Mouse (Mus musculus) forebrain, embryonic 11.5 days (tissue): ENCODE results near the gene Cebpg. TPM values are rescaled to one million over a fixed set of nuclear protein-coding genes. Genes with fewer than 3 reads are reported as not detected.

Experiments used
- ATAC-seq: fragments of 200-750 bp; cut with Nextera tagmentation; replicated peaks from 2 replicates; pipeline ENCODE4 v1.8.0; 2017; ENCODE audit warnings: moderate TSS enrichment; ENCODE audit not compliant: low FRiP score
- DNase-seq: peaks from one replicate; pipeline ENCODE4 v3.0.0-alpha.2; 2017; ENCODE audit warnings: low spot score
- H3K27ac ChIP-seq: fragments of 300-500 bp; sonication (generic); 2 replicates; pipeline ENCODE4 v1.5.1; 2014; ENCODE audit warnings: low read depth, low read length
- H3K27me3 ChIP-seq: fragments of 300-500 bp; sonication (generic); 2 replicates; pipeline ENCODE4 v1.6.1; 2014; ENCODE audit warnings: mild to moderate bottlenecking, low read length, mixed read lengths; ENCODE audit not compliant: control insufficient read depth, insufficient read depth
- H3K36me3 ChIP-seq: fragments of 300-500 bp; sonication (generic); 2 replicates; pipeline ENCODE4 v1.6.1; 2014; ENCODE audit warnings: mild to moderate bottlenecking, low read length, moderate library complexity, mixed read lengths; ENCODE audit not compliant: control insufficient read depth, insufficient read depth
- H3K4me1 ChIP-seq: fragments of 300-500 bp; sonication (generic); replicated peaks from 2 replicates; pipeline ENCODE4 v1.6.1; 2014; ENCODE audit warnings: low read length, mixed read lengths; ENCODE audit not compliant: control insufficient read depth, insufficient read depth
- H3K4me2 ChIP-seq: fragments of 300-500 bp; sonication (generic); 2 replicates; pipeline ENCODE4 v1.6.1; 2014; ENCODE audit warnings: low read depth, mild to moderate bottlenecking, low read length, moderate library complexity, mixed read lengths; ENCODE audit not compliant: severe bottlenecking
- H3K4me3 ChIP-seq: fragments of 300-500 bp; sonication (generic); 2 replicates; pipeline ENCODE4 v1.5.1; 2014; ENCODE audit warnings: low read depth, low read length
- H3K9ac ChIP-seq: fragments of 300-500 bp; sonication (generic); 2 replicates; pipeline ENCODE4 v1.6.1; 2014; ENCODE audit warnings: low read length
- H3K9me3 ChIP-seq: fragments of 300-500 bp; sonication (generic); 2 replicates; pipeline ENCODE4 v1.6.1; 2016; ENCODE audit warnings: low read length, mixed read lengths; ENCODE audit not compliant: control insufficient read depth
- WGBS: fragments of 180-500 bp; shearing (Covaris S2); extraction: QIAGEN DNeasy Blood & Tissue Kit; methylation state at CpG from one replicate; pipeline ENCODE4 v1.1.7; 2014; 5-methylcytosine and 5-hydroxymethylcytosine counted together
- polyA plus RNA-seq: library from polyadenylated mRNA; unstranded; fragments of >200 nt; fragmentation: Nextera tagmentation; extraction: Ambion mirVana; gene quantifications from 2 replicates; pipeline ENCODE4 v1.2.1, GENCODE M21; 2014

Gene Cebpg
- polyA plus RNA-seq, 1 experiment from 2014 or later, result 47.5 TPM

GRCm38 (mm10) chr7:35056999-35057398 is 626 bp upstream of the Cebpg start:
- peak; percentile 7; the same call in 1 of the 2 replicates for ATAC-seq
- 29% methylated on average over 10 of the region's 10 CpGs for WGBS
- DNase-seq, result no peak

GRCm38 (mm10) chr7:35055619-35056435 is 546 bp downstream of the Cebpg start:
- peak overlapping the region; percentile 96 for H3K9ac ChIP-seq
- ATAC-seq, result peak; percentile 89
- no peaks in the 10 kb centered on the region for H3K9me3 ChIP-seq
- under 1% methylated on average over 70 of the region's 77 CpGs for WGBS
- no peaks in the 10 kb centered on the region for H3K36me3 ChIP-seq
- H3K4me2 ChIP-seq, result peak overlapping the region; percentile 77
- H3K27me3 ChIP-seq, result no peaks in the 10 kb centered on the region
- DNase-seq, result no peak
- H3K4me3 ChIP-seq, result peak overlapping the region; percentile 95
- peaks cover 7% of the 10 kb centered on the region; the same call in 1 of the 2 replicates for H3K4me1 ChIP-seq
- peak overlapping the region; percentile 66 for H3K27ac ChIP-seq

More at GRCm38 (mm10) chr7:35056999-35057398, 626 bp upstream of the Cebpg start:
- Histone ChIP-seq H3K9me3 (no peaks in the 10 kb centered on the region), H3K27me3 (no peaks in the 10 kb centered on the region), H3K9ac (peak overlapping the region; percentile 57), H3K36me3 (no peaks in the 10 kb centered on the region), H3K4me2 (peak overlapping the region; percentile 77), H3K27ac (peak overlapping the region; percentile 0; the same call in 1 of the 2 replicates), H3K4me1 (peaks cover 7% of the 10 kb centered on the region; the same call in 1 of the 2 replicates), H3K4me3 (peak overlapping the region; percentile 95)

GRCm38 (mm10) chr7:35054977-35055618 is 1.3 kb downstream of the Cebpg start:
- Histone ChIP-seq H3K36me3 (no peaks in the 10 kb centered on the region; the same call in 1 of the 2 replicates), H3K9ac (peak overlapping the region; percentile 96), H3K4me3 (peak overlapping the region; percentile 95), H3K27ac (no peak overlapping the region), H3K9me3 (no peaks in the 10 kb centered on the region), H3K4me2 (peak overlapping the region; percentile 77), H3K27me3 (no peaks in the 10 kb centered on the region), H3K4me1 (peaks cover 7% of the 10 kb centered on the region; the same call in 1 of the 2 replicates)
- ATAC-seq (no peak), DNase-seq (no peak)
- 71% methylated on average over 2 of the region's 2 CpGs for WGBS

- Histone ChIP-seq H3K36me3 (no peaks in the 10 kb centered on the region; the same call in 1 of the 2 replicates), H3K4me3 (no peak overlapping the region), H3K4me1 (peaks cover 7% of the 10 kb centered on the region; the same call in 1 of the 2 replicates), H3K9me3 (no peaks in the 10 kb centered on the region), H3K9ac (no peak overlapping the region), H3K4me2 (no peak overlapping the region), H3K27me3 (no peaks in the 10 kb centered on the region), H3K27ac (no peak overlapping the region)
- WGBS, result 86% methylated on average over 1 of the region's 1 CpGs
- ATAC-seq (no peak), DNase-seq (no peak)
Measured at GRCm38 (mm10) chr7:35054286-35054685, 2.1 kb downstream of the Cebpg start.

GRCm38 (mm10) chr7:35053161-35053560 is 3.2 kb downstream of the Cebpg start:
- ATAC-seq, result no peak
- H3K36me3 ChIP-seq, result no peaks in the 10 kb centered on the region; the same call in 1 of the 2 replicates
- H3K4me3 ChIP-seq, result no peak overlapping the region
- no peaks in the 10 kb centered on the region for H3K27me3 ChIP-seq
- H3K27ac ChIP-seq, result no peak overlapping the region
- peaks cover 7% of the 10 kb centered on the region; the same call in 1 of the 2 replicates for H3K4me1 ChIP-seq
- H3K9me3 ChIP-seq, result no peaks in the 10 kb centered on the region
- no peak for DNase-seq
- no peak overlapping the region for H3K4me2 ChIP-seq
- WGBS, result 86% methylated on average over 3 of the region's 3 CpGs
- H3K9ac ChIP-seq, result no peak overlapping the region

- H3K9me3 ChIP-seq, result no peaks in the 10 kb centered on the region
- no peak for ATAC-seq
- no peak overlapping the region for H3K9ac ChIP-seq
- no peaks in the 10 kb centered on the region; the same call in 1 of the 2 replicates for H3K36me3 ChIP-seq
- no peak for DNase-seq
- 94% methylated on average over 12 of the region's 12 CpGs for WGBS
- H3K4me1 ChIP-seq, result peaks cover 4% of the 10 kb centered on the region; the same call in 1 of the 2 replicates
- H3K4me3 ChIP-seq, result no peak overlapping the region
- H3K27me3 ChIP-seq, result no peaks in the 10 kb centered on the region
- no peak overlapping the region for H3K27ac ChIP-seq
- no peak overlapping the region for H3K4me2 ChIP-seq
Measured at GRCm38 (mm10) chr7:35050540-35050939, 5.8 kb downstream of the Cebpg start.

GRCm38 (mm10) chr7:35046091-35046490 is 10.3 kb downstream of the Cebpg start:
- Histone ChIP-seq H3K9ac (no peak overlapping the region), H3K9me3 (no peaks in the 10 kb centered on the region), H3K27me3 (no peaks in the 10 kb centered on the region), H3K4me2 (no peak overlapping the region), H3K36me3 (peaks cover 6% of the 10 kb centered on the region; the same call in 1 of the 2 replicates), H3K4me1 (no peaks in the 10 kb centered on the region), H3K4me3 (no peak overlapping the region), H3K27ac (no peak overlapping the region)
- DNase-seq, result no peak
- 96% methylated on average over 4 of the region's 4 CpGs for WGBS
- no peak for ATAC-seq

GRCm38 (mm10) chr7:35044719-35045118 is 11.7 kb downstream of the Cebpg start:
- Histone ChIP-seq H3K4me2 (no peak overlapping the region), H3K36me3 (peaks cover 6% of the 10 kb centered on the region; the same call in 1 of the 2 replicates), H3K27me3 (no peaks in the 10 kb centered on the region), H3K4me1 (no peaks in the 10 kb centered on the region), H3K9ac (no peak overlapping the region), H3K27ac (no peak overlapping the region), H3K4me3 (no peak overlapping the region), H3K9me3 (no peaks in the 10 kb centered on the region)
- ATAC-seq (no peak), DNase-seq (no peak)
- 89% methylated on average over 2 of the region's 2 CpGs for WGBS
